Mouse (Mus musculus) heart, postnatal 4 days (tissue): ENCODE results near the gene Tm4sf19. TPM values are rescaled to one million over a fixed set of nuclear protein-coding genes. Genes with fewer than 3 reads are reported as not detected.
"Not testable (repeated sequence)": the region's sequence is repeated elsewhere in the genome, so short reads cannot be mapped to it uniquely, and the experiment has no call there.

ENCODE experiments used
- DNase-seq: peaks from one replicate; pipeline ENCODE4 v3.0.0; 2021
- total RNA-seq, 2 experiments: library from RNA; stranded (reverse); gene quantifications; 2 replicates each; pipeline ENCODE4 v1.2.3; 2021

Gene Tm4sf19
- total RNA-seq, 2 experiments from 2014 or later = not detected

- no peak for DNase-seq
Observed at GRCm38 (mm10) chr16:32431047-32431591, 30.8 kb downstream of the Tm4sf19 start.

GRCm38 (mm10) chr16:32431926-32432325 lies 31.6 kb downstream of the Tm4sf19 start:
- DNase-seq = no peak

- no peak for DNase-seq
Observed at GRCm38 (mm10) chr16:32433138-32433537, 32.8 kb downstream of the Tm4sf19 start.

- peak; percentile 35 for DNase-seq
Observed at GRCm38 (mm10) chr16:32434066-32434465, 33.8 kb downstream of the Tm4sf19 start.

GRCm38 (mm10) chr16:32434691-32435090 lies 34.4 kb downstream of the Tm4sf19 start:
- DNase-seq = no peak

GRCm38 (mm10) chr16:32436657-32437056 lies 36.4 kb downstream of the Tm4sf19 start:
- DNase-seq = no peak

GRCm38 (mm10) chr16:32437266-32437665 lies 37.0 kb downstream of the Tm4sf19 start:
- DNase-seq = no peak

- DNase-seq = no peak
Observed at GRCm38 (mm10) chr16:32441432-32441831, 41.1 kb downstream of the Tm4sf19 start.

- DNase-seq = not testable (repeated sequence)
Observed at GRCm38 (mm10) chr16:32444615-32445014, 44.3 kb downstream of the Tm4sf19 start.

GRCm38 (mm10) chr16:32445558-32445957 lies 45.3 kb downstream of the Tm4sf19 start:
- no peak for DNase-seq

GRCm38 (mm10) chr16:32446563-32447138 lies 46.3 kb downstream of the Tm4sf19 start:
- DNase-seq = no peak

GRCm38 (mm10) chr16:32449665-32450064 lies 49.4 kb downstream of the Tm4sf19 start:
- no peak for DNase-seq

GRCm38 (mm10) chr16:32450133-32450532 lies 49.8 kb downstream of the Tm4sf19 start:
- no peak for DNase-seq

- no peak for DNase-seq
Observed at GRCm38 (mm10) chr16:32453102-32453501, 52.8 kb downstream of the Tm4sf19 start.

- no peak for DNase-seq
Observed at GRCm38 (mm10) chr16:32454646-32455045, 54.3 kb downstream of the Tm4sf19 start.

GRCm38 (mm10) chr16:32456086-32456485 lies 55.8 kb downstream of the Tm4sf19 start:
- no peak for DNase-seq

- no peak for DNase-seq
Observed at GRCm38 (mm10) chr16:32456761-32457160, 56.5 kb downstream of the Tm4sf19 start.

Other genes starting within 250 kb of the Tm4sf19 start
- gene Nrros, start 234.9 kb upstream of the Tm4sf19 start, total RNA-seq = 1 to 10 TPM; 6.0 to 6.7 TPM
- not detected for gene Bex6, start 220.7 kb upstream of the Tm4sf19 start, total RNA-seq
- 10 to 100 TPM; 16.6 to 18.4 TPM for gene Fbxo45, start 153.3 kb upstream of the Tm4sf19 start, total RNA-seq
- gene Wdr53, start 153.3 kb upstream of the Tm4sf19 start, total RNA-seq = 1 to 10 TPM; 8.0 to 8.5 TPM
- 1 to 10 TPM; 2.1 to 2.9 TPM for gene Smco1, start 129.0 kb upstream of the Tm4sf19 start, total RNA-seq
- 10 to 100 TPM; 22.2 to 23.6 TPM for gene Rnf168, start 123.0 kb upstream of the Tm4sf19 start, total RNA-seq
- gene Ubxn7, start 68.2 kb upstream of the Tm4sf19 start, total RNA-seq = 10 to 100 TPM; 34.7 to 35.6 TPM
- 1 to 10 TPM; 8.0 to 8.7 TPM for gene Tctex1d2, start 19.2 kb downstream of the Tm4sf19 start, total RNA-seq
- gene Pcyt1a, start 30.4 kb downstream of the Tm4sf19 start, total RNA-seq = 10 to 100 TPM; 90.4 to 97.4 TPM
- gene Slc51a, start 87.4 kb downstream of the Tm4sf19 start, total RNA-seq = 1 to 10 TPM; 4.2 to 5.5 TPM
- gene Zdhhc19, start 95.8 kb downstream of the Tm4sf19 start, total RNA-seq = under 1 TPM in 1 of 2 experiments, not detected in 1; 0.24 TPM
- 100 to 1,000 TPM; 139 to 148 TPM for gene Tfrc, start 208.4 kb downstream of the Tm4sf19 start, total RNA-seq
- 10 to 100 TPM; 38.4 to 49.9 TPM for gene Tnk2, start 243.4 kb downstream of the Tm4sf19 start, total RNA-seq